Mouse (Mus musculus): ENCODE data around the gene Bckdha. TPM values are rescaled to one million over a fixed set of nuclear protein-coding genes. Genes with fewer than 3 reads are reported as not detected.
A peak's percentile ranks its signal among the peaks of the same experiment; 100 is the strongest.

Bckdha gene
- total RNA-seq, 2 experiments from 2014 or later = 73.7 to 80.6 TPM

DNA sequence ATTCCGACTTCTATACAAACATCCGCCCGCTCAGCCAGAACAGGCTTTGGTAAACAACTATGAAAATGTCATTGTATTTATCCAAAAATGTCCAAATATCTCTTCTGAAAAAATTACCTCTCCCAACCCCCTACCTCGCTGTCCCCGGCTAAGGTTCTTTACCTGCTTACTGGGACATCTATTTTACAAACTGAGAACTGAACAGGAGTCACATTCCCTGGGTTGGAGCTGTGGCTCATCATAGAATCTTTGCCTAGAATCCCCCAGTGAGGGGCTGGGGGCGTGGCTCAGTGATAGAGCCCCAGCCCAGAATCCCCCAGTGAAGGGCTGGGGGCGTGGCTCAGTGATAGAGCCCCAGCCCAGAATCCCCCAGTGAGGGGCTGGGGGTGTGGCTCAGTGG, 47.3 kb downstream of the Bckdha start:
- DNase-seq = no peak

DNA sequence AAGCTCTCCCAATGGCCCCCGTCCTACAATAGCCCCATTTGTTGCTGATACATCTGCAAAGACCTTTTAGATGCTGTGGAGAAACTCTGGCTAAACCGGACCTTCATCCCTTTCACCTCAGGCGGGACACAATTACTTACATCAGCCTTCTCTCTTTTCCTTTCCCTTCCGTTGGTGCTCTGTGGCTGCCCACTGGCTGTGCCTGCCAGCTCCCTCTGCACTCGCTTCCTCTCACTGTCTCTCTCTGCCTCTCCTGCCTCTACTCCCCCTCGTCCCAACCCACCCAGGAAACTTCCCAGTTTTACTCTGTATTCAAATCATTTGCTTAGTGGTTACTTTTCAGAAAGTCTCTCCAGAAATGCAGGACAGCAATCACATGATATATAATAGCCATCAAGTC, 48.7 kb downstream of the Bckdha start:
- DNase-seq = no peak

DNA sequence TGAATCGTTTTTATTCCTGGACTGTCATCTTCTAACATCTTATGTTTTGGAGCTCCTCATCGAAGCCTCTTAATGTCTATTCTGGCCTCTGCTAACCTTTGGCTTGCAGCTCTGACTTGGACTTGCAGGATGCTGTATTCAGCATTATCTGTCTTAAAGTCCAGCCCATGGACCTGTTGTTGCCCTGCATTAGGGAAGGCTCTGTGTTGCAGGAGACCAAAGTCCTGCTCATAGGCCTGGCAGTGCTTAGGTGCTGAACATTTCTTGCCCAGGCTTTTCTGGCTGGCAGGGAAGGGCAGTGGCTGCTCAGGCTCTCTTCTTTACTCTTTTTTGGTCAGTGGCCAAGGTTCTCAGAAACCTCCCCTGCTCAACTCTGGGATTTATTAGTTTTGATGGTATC, 51.6 kb downstream of the Bckdha start:
- no peak for DNase-seq

DNA sequence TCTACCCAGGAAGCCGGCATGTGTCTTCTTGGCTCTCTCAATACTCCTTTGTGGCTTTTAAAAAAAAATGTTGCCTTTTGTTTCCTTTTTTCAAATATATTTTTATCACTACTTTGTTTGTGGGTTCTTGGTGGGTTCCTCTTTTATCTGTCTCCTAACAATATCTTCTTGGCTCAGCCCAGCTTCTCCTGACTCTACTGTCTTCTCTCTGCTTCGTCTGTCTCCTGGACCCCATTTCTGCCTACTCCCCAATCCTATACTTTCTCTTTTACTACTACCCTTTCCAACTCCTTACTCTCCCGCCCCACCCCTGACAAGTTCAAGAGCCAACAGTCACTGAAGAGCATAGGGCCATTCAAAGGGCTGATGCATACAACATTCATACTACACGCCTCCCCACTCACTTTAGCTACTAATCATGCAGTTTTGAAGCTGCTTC, 52.1 kb downstream of the Bckdha start:
- DNase-seq = no peak

DNA sequence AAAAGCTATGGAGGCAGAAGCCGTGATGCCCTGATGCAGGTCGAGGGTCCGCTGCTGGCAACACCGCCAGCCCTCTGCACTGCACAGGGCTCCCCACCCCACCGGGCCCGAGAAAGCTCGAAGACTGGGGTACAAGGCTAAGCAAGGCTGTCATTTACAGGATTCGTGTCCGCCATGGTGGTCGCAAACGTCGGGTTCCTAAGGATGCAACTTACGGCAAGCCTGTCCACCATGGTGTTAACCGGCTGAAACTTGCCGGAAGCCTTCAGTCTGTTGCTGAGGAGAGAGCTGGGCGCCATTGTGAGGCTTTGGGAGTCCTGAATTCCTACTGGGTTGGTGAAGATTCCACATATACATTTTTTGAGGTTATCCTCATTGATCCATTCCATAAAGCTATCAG, 57.4 kb downstream of the Bckdha start:
- DNase-seq = no peak

DNA sequence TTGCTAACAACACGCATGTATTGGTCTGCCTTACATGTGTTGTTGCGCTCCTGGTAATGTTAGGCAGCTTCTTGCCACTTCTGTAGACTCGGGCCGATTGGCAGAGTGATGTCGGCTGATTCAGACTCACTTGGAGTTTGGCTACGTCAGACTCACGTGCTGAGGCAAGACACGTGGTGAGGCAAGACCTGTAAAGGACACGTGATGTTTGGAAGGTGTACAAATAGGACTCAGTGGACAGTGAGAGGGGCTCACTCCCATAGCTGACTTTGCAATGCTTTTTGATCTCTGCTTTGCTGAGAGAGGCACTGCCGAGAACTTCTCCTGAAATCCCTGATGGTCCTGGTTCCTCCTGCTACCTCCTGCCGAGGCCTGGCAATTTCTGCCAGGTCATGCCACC, 58.1 kb downstream of the Bckdha start:
- no peak for DNase-seq

DNA sequence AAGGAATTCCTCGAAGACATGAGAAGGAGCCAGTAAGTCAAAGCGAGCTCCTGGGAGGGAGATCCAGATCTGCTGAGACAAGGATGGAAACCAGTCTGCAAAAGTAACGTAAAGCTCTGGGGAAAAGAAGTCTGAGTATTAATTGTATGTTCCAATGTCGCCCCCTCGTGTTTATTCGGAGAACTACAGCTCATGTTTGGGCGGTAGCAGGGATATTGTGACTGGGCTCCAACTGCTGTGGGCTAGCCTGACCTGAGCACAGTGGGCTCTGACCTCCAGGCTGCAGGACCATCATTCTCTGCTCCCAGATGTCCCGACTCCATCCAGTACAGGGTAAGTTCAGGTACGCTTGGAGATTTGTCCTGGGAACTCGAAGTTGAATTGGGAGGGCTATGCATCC, 59.1 kb downstream of the Bckdha start:
- peak; percentile 18 for DNase-seq

DNA sequence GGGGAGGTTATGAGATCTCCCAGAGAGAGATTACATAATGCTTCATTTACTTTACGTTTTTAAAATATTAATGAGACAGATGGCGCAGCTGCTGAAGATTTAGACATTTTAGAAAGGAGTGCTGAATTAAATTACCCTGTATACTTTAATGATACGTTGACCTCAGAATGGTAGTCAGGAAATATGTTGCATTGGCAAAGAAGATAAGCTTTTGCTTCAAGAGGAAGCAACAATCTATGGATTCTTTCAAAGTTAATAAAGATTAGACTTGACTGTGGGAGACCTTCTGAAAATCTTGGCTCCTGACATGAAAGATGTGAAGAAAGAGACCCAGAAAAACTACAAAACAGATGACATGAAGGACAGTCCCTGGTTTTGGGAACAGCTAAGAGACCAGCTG, 64.9 kb downstream of the Bckdha start:
- DNase-seq = no peak

DNA sequence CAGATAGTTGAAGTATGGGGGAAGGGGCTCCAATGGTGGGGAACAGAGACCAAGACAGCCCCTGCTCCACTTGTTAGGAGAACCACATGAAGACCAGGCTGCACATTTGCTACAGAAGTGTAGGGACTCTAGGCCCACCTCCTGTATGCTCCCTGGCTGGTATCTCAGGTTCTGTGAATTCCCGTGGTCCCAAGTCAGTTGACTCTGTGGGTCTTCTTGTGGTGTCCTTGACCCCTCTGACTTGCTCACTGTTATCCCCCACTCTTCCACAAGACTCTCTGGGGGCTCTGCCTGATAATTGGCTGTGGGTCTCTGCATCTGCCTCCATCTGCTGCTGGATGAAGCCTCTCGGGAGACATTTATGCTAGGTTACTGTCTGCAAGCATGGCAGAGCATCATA, 67.6 kb downstream of the Bckdha start:
- no peak for DNase-seq

DNA sequence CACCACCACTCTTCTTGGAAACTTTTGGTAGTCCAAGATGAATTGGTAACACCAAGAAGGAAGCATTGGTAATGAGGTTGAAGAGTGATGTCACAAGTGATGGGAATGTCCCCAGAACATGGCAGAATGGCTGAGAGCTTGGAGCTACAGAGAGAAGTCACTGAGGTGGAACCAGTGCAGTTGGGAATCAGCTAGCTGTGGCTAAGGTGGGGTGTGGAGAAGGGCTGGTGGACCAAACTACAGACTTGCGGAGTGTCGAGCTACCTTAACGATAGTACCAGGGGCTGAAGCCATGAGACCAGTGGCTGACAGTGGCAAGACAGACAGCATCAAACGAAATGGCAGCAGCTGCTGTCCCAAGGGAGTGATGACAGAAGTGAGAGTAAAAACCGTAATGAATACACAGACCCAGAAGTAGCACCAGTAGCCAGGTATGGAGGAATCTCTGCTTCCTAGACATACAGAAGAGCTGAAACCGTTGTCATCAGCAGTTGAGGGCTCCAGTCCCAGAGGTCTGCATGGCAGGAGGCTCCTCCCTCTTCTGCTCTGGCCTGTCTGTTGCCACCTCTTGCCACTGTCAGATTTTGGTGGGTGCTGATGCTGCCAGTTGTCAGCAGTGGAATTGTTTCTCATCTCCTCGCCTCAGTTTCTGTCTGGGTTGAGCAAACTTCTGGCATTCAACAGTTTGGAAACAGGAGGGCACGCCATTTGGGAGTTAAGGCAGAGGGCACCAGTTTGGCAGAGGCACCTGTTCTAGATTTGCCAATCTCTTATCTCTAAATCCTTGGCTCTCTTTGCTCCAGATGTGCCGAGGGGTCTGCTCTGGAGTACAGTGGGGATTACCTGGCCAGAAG, 73.2 kb downstream of the Bckdha start:
- DNase-seq = no peak

DNA sequence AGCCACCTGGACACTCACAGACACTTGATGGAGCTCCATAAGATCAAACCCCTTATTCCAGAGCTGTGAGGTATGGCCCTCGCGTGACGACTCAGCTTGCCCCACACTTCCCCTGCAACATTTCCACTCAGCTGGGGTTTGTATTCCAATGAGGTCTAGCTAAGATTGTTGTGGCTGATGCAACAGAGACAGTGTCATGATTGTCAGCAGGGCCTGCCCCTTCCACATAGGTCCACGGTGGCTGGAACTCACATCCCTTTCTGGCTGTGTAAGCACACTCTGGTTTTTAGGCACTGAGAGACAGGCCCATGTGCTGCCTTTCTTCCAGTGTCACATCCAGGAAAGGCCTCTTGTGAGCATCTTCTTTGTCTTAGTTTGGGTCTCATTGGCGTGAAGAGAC, 74.1 kb downstream of the Bckdha start:
- DNase-seq = no peak

DNA sequence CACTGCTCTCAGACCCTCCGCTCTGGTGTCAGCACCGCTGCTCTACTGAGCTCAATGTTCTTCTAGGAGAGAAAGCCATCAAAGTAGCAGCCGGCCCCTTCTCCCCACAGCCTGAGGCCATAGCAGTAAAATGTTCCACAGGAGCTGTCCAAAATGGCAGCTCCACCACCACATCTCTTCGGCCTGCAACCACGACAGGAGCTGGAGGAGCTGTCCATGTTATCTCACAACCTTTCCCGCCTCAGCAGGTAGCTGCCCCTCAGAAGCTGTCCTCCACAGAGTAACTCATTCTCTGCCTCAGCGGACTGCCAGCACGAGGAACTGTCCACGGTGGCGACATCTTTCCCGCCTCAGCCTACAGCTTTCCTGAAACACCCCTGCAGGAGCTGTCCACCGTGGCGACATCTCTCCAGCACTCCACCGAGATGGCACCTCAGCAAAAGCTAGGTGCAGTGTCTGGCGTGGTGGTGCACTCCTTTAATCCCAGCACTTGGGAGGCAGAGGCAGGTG, 76.4 kb downstream of the Bckdha start:
- no peak for DNase-seq

Other genes with a start within 250 kb of the Bckdha start
- not detected for gene Cxcl17, start 246.1 kb downstream of the Bckdha start, total RNA-seq (2021)
- gene Ceacam1, start 181.4 kb downstream of the Bckdha start, total RNA-seq (2021) = 1 to 10 TPM; 4.1 to 5.2 TPM
- under 1 TPM; 0.49 to 0.59 TPM for gene Ceacam2, start 119.1 kb downstream of the Bckdha start, total RNA-seq (2021)
- not detected for gene Erich4, start 43.1 kb downstream of the Bckdha start, total RNA-seq (2021)
- gene Dmac2, start 39.6 kb downstream of the Bckdha start, total RNA-seq (2021) = 10 to 100 TPM; 36.9 to 38.6 TPM
- gene B3gnt8, start 32.3 kb downstream of the Bckdha start, total RNA-seq (2021) = 1 to 10 TPM in 1 of 2 experiments, under 1 TPM in 1; 0.87 to 1.5 TPM
- gene Exosc5, start 183 bp upstream of the Bckdha start, total RNA-seq (2021) = 10 to 100 TPM; 19.5 to 20.8 TPM
- gene Tmem91, start 16.2 kb upstream of the Bckdha start, total RNA-seq (2021) = not detected
- 1 to 10 TPM; 8.4 to 8.8 TPM for gene B9d2, start 21.8 kb upstream of the Bckdha start, total RNA-seq (2021)
- 1 to 10 TPM; 6.3 to 7.2 TPM for gene Tgfb1, start 28.0 kb upstream of the Bckdha start, total RNA-seq (2021)
- gene Ccdc97, start 60.1 kb upstream of the Bckdha start, total RNA-seq (2021) = 10 to 100 TPM; 33.6 to 36.2 TPM
- 10 to 100 TPM; 55.3 to 57.2 TPM for gene Hnrnpul1, start 95.8 kb upstream of the Bckdha start, total RNA-seq (2021)
- 10 to 100 TPM; 41.1 to 42.4 TPM for gene Axl, start 129.7 kb upstream of the Bckdha start, total RNA-seq (2021)
- under 1 TPM; 0.13 to 0.16 TPM for gene Cyp2s1, start 157.9 kb upstream of the Bckdha start, total RNA-seq (2021)
- not detected for gene Cyp2b10, start 238.6 kb upstream of the Bckdha start, total RNA-seq (2021)